Mouse (Mus musculus): ENCODE data around the gene Sbf2. TPM values are rescaled to one million over a fixed set of nuclear protein-coding genes. Genes with fewer than 3 reads are reported as not detected.
"Not testable (repeated sequence)": the region's sequence is repeated elsewhere in the genome, so short reads cannot be mapped to it uniquely, and the experiment has no call there.

Sbf2 gene
- 10 to 100 TPM; 52.8 to 57.7 TPM for total RNA-seq (2021)
- long read RNA-seq, experiment 1, partial matches to known transcripts, result 2 of 6 reads
- long read RNA-seq, experiment 1, other reads (novel, unspliced or antisense), result 4 of 6 reads
- long read RNA-seq, experiment 2, full-length matches to known transcripts, result 2 of 11 reads
- long read RNA-seq, experiment 2, partial matches to known transcripts, result 4 of 11 reads
- long read RNA-seq, experiment 2, other reads (novel, unspliced or antisense), result 5 of 11 reads

DNA sequence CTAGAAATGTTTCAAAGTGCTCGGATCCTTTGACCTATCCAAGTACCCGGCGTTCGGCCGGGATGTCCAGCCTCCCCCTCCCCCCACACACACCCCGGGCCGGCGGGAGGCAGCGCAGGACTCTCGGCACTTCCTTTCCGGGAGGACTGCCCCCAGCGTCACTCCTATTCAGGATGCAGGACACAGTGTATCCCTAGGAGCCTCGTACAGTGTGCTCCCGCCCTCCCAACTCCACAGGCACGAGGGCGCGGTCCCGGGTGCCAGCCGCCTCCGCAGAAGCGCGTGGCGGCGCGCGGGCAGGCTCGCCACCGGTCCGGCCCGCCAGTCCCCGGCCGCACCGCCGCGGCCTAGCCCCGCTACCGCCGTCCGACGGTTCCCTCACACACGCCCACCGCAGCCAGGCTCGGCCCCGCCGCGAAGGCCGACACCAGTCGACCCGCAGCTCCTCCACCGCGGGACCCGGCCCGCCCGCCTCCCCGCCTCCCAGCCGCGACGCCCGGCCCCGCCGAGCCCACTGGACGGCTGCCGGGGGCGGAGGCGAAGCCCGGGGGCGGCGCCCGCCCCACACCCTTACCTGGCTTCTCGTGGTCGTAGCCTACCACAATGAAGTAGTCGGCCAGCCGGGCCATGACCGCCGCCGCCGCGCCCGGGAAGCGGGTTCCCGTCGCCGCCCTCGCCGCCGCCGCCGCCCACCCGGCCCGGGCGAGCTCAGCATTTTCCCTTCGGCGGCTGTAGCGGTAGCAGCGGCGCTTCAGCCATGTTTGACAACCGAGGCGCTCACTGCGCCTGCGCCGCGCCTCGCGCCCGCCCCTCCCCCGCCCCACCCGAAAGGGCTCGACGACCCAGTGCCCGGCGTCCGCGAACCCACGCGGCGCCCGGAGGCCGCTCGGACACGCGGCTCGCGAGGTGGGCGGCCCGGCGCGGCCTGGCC is at the start of gene Sbf2:
Gene Sbf2 (minus strand): TSS at position 790 of the 931 bp plus-strand sequence.
- peak; percentile 89 for DNase-seq

- DNase-seq, result no peak
Measured at GRCm38 (mm10) chr7:110658378-110658928, 43.7 kb upstream of the Sbf2 start.

- DNase-seq, result peak; percentile 56
Measured at GRCm38 (mm10) chr7:110655966-110656365, 41.2 kb upstream of the Sbf2 start.

GRCm38 (mm10) chr7:110655230-110655629 is 40.5 kb upstream of the Sbf2 start:
- DNase-seq, result no peak

DNA sequence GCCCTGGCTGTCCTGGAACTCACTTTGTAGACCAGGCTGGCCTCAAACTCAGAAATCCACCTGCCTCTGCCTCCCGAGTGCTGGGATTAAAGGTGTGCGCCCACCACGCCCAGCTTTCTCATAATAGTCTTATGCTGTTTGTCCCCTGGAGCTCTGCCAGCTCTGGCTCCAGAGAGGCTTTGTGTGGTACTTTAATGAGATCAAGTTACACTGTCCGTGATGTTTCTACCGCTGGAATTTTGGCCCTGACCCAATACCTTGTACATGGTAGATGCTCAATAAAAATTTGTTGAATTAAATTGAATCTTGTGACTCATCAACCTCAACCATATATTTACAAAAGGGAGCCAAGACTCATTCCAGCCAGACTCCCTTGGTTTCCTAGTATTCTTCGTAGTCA is 36.4 kb upstream of the Sbf2 start:
- no peak for DNase-seq

DNA sequence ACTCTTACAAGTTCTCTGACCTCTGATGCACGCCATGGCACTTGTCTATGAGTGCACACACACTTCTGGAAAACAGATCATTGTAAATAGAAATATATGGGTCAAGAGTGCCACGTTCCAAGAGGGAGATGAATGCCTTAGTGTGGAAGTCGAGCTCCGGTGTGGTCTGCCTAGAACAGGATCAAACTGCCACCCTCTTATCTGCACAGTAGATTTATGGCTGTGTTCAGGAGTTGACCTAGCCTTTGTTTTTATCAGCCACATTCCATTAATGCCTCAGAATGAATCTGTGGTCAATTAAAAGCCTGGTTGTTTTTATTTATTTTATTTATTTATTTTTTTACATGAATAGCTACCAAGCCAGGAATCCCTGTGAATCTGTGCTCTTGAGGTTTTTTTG is 35.8 kb upstream of the Sbf2 start:
- DNase-seq, result no peak

DNA sequence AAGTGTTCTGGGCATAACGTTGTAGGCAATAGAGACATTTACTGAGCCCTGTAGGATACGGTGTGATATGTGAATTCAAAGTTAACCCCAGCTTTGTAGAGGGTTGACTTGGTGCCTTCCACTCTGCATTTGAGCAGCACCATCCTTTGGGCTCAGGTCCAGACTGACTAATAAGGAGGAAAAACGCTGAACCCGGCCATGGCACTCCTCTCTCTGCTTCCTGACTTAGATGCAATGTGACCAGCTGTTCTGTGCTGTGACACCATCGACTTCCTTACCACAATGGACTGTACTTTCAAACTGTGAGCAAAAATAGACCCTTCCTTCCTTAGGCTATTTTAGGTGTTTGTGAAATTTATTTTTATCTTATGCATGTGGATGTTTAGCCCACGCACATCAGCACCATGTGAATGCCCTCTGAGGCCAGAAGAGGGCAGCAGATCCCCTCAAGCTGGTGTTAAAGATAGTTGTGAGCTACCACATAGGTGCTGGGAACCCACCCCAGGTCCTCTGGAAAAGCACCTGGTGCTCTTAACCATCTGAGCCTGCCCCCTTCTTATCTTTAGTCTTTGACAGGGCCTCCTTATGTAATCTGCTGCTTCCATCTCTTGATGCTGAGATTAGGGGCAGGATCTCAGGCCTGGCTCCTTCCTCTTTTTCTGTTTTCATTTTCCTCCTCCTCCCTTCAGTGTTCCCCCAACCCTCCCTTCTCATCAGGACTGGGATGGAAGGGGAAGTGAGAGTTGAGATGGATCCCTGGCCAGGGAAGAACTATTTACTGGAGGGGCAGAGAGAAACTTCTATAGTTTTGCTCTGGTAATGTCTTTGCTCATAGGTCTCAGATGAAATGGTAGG is 34.6 kb upstream of the Sbf2 start:
- no peak for DNase-seq

- no peak for DNase-seq
Measured at GRCm38 (mm10) chr7:110648455-110649085, 33.8 kb upstream of the Sbf2 start.

DNA sequence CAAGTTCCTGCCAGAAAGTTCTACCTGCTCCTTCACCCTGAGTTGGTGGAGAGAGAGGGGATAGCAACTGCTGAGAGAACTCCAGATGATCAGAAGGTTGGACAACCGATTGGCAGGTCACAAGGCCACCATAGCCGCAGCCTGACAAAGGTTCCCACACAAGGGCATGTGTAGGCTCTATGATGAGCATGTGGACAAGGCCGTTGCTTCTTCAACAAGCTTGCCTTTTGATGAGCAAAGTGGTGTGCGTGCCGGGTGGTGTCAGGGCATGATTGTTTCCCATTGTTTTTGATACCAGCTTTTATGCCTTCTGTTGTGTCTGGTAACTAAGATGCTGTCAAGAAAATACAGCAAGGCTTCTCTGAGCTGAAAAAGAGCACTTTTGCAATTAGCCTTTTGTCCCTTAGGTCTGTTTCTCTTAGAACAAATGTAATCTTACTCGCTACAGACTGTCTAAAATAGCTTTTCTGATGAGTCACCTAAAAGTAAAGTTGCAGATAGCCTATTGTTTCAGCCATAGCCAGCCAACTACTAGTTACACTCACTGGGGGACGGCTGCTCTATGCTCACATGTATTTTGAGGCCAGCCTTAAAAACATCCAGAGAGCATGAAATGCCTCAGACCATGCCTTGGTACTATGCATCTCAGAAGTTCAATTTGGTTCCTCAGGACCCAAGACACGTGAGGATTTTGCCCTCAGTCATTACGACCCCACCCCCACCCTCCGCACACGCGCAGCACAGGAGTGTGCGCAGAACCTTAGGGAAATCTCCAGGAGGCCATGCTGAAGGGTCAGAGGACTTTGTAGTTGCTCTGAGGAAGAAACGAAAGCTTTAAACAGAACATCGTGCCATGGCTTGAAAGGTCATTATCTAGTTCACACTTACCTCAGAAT is 33.1 kb upstream of the Sbf2 start:
- no peak for DNase-seq

- no peak for DNase-seq
Measured at GRCm38 (mm10) chr7:110646611-110647407, 32.1 kb upstream of the Sbf2 start.

DNA sequence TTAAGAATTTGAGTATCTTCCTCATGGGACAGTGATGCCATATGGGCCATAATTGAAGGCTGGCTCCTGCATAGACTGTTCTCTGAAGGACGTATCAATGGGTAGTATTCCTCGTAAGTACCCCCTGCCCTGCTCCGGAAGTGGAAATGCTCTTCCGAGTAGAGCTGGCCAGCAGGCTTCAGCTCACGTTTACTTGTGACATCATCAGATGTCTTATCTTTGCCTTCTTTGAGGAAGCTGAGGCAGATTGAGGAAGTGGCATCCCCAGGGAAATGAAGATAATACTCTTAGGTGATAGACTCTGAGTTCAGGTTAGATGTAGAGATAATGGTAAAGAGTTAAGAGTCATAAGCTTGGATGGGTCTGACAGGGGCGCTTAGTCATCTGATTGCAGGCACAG is 31.1 kb upstream of the Sbf2 start:
- no peak for DNase-seq

DNA sequence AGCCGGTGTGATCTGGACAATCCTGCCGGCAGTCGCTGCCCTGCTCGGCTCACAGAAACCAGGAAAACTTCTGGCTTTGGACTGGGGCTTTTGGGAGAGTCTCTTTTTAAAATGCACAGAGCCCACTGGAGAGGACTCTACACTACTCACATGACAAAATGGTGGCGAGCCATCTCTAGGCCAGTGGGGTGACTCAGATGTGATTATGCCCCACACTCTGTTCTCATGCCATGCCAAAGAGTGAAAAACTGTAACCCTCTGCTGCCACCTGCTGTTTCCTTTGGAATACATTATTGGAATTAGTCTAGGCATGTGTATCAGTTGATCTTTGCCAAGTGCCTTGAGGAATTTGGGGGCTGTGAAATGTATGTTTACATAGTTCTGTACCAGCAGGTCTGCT is 30.6 kb upstream of the Sbf2 start:
- peak; percentile 81 for DNase-seq

- not testable (repeated sequence) for DNase-seq
Measured at GRCm38 (mm10) chr7:110639958-110640357, 25.2 kb upstream of the Sbf2 start.

DNA sequence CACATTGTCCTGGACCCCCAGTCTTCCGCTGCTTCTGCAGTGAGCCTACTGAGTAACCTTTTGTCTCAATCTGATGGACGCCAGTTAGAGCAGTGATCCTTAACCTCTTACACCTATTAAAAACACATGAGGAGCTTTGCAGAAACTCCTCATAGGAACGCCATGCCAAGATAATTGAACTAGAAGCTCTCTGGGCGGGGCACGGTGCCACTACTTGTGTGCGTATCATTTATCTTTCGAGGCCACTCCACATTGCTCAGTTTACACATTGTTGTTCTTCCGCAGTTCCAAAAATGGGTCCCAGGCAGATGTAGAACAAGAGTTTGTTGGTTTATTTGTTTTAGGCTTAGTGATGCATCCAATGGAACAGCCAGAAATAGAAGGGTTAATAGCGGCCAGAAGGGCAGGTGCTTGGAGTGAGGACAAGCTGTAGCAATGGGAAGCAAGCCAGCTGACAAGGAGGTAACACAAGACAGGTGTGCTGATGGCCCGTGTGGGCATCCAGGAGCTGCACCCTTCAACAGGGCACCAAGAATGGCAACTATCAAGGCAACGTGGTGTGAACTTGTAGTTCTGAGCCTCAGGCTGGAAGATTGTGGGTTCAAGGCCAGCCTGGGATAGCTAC is 24.7 kb upstream of the Sbf2 start:
- no peak for DNase-seq

GRCm38 (mm10) chr7:110638305-110639110 is 23.8 kb upstream of the Sbf2 start:
- DNase-seq, result no peak

DNA sequence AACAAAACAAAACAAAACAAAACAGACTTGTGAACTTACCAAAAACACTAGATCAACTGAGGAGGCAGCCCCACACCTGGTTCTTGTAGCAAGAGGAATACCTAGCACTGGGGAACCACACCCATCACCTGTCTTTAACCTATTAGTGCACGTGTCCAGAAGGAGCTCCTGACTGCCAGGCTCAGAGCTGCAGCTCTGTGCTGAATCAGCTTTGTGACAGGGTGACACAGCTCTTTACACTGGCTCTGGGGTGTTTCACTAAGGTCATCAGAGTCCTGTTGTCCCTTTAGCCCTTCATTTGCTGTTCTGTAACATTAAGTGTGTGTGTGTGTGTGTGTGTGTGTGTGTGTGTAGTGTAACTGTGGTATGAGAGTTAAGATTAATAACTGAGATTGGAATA is 21.8 kb upstream of the Sbf2 start:
- DNase-seq, result no peak

DNA sequence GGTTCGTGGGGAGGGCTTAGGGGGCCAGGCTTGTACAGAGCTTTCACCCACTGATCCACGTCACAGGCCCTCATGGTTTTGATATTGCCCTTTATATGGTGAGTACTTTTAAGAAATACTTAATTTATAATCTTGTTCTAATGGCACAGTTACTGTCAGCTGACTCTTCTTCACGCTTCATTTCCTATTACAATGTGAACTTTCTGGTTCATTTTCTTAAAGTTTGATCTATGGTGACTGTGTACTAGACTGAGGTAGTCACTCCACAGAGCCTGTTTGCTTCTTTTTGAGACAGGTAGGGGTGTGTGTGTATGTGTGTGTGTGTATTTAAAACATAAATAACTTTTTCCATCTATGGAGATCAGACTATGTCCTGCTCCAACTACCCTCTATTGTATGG is 21.2 kb upstream of the Sbf2 start:
- DNase-seq, result no peak

DNA sequence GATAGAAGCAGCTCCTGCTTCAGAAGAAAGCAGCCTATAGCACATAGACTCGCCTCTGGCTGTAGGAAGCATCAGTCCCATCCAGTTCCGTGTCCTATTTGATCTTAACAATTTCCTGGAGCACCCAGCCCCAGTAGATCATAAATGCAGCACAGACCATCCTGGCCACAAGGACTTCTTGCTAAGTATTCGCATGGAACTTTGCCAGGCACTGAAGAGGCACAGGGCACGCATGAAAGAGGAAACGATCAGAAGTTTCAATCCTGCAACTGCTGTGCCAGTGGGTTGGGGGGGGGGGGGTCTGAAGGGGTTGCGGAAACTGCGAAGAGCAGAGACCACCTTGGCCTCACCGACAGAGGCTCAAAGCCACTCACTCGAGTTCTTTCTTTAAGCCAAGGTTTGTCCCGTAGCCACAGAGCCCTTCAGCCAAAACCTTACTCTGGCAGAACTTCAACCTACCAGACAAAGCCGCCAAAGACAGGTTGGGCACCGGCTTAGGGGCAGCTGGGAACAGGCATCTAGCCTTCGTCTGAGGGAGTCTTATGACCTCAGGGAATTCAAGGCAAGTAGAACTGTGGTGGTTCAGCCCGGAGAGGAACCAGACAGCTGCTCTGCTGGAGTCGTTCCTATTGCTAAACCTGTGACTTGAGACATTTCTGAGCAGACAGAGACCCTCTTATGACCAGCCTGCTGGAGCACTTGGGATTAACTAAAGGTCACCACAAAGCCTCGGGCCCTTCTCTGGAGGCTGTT is 16.6 kb upstream of the Sbf2 start:
- DNase-seq, result peak; percentile 55

Data from adrenal gland, postnatal 10 days (tissue).